Mouse (Mus musculus): Measurements from ENCODE around the gene Gtpbp2.

The Gtpbp2 gene

GRCm38 (mm10) chr17:46160686-46161085, at the start of gene Gtpbp2:
Gene Gtpbp2 (plus strand): TSS chr17:46161032.
- peak; percentile 98 for DNase-seq (ENCODE audit: low spot score)

GRCm38 (mm10) chr17:46115489-46115888, 45.3 kb upstream of the Gtpbp2 start:
- DNase-seq (ENCODE audit: low spot score) = no peak

GRCm38 (mm10) chr17:46116138-46116537, 44.7 kb upstream of the Gtpbp2 start:
- DNase-seq (ENCODE audit: low spot score) = no peak

- no peak for DNase-seq (ENCODE audit: low spot score)
Measured at GRCm38 (mm10) chr17:46116881-46117280, 44.0 kb upstream of the Gtpbp2 start.

GRCm38 (mm10) chr17:46117623-46118422, 43.0 kb upstream of the Gtpbp2 start:
- DNase-seq (ENCODE audit: low spot score) = no peak

- no peak for DNase-seq (ENCODE audit: low spot score)
Measured at GRCm38 (mm10) chr17:46118423-46118850, 42.4 kb upstream of the Gtpbp2 start.

GRCm38 (mm10) chr17:46119641-46120040, 41.2 kb upstream of the Gtpbp2 start:
- peak; percentile 29 for DNase-seq (ENCODE audit: low spot score)

GRCm38 (mm10) chr17:46122791-46123190, 38.0 kb upstream of the Gtpbp2 start:
- no peak for DNase-seq (ENCODE audit: low spot score)

GRCm38 (mm10) chr17:46123285-46123684, 37.5 kb upstream of the Gtpbp2 start:
- no peak for DNase-seq (ENCODE audit: low spot score)

- DNase-seq (ENCODE audit: low spot score) = no peak
Measured at GRCm38 (mm10) chr17:46123953-46124700, 36.7 kb upstream of the Gtpbp2 start.

GRCm38 (mm10) chr17:46126608-46127007, 34.2 kb upstream of the Gtpbp2 start:
- DNase-seq (ENCODE audit: low spot score) = no peak

- DNase-seq (ENCODE audit: low spot score) = no peak
Measured at GRCm38 (mm10) chr17:46127814-46128493, 32.9 kb upstream of the Gtpbp2 start.

GRCm38 (mm10) chr17:46129741-46130498, 30.9 kb upstream of the Gtpbp2 start:
- DNase-seq (ENCODE audit: low spot score) = no peak

- DNase-seq (ENCODE audit: low spot score) = peak; percentile 50
Measured at GRCm38 (mm10) chr17:46132058-46132718, 28.6 kb upstream of the Gtpbp2 start.

GRCm38 (mm10) chr17:46132862-46133261, 28.0 kb upstream of the Gtpbp2 start:
- DNase-seq (ENCODE audit: low spot score) = no peak

- DNase-seq (ENCODE audit: low spot score) = no peak
Measured at GRCm38 (mm10) chr17:46138563-46139236, 22.1 kb upstream of the Gtpbp2 start.

GRCm38 (mm10) chr17:46139872-46140271, 21.0 kb upstream of the Gtpbp2 start:
- DNase-seq (ENCODE audit: low spot score) = no peak

- DNase-seq (ENCODE audit: low spot score) = peak; percentile 65
Measured at GRCm38 (mm10) chr17:46143578-46144423, 17.0 kb upstream of the Gtpbp2 start, which contains the start of gene Rsph9. Gene Rsph9 (minus strand): TSS chr17:46144216.
